Mouse (Mus musculus): ENCODE data around the gene Mast4.

- TF ChIP-seq POLR2A (IDR thresholded peaks at IDR 0.05; ENCODE audit: low read depth, low read length), result no peak
- TF ChIP-seq CTCF (IDR thresholded peaks at IDR 0.05; ENCODE audit: borderline replicate concordance, insufficient read depth, low read length), result no peak
These were observed 96.1 kb downstream of the Mast4 start for GRCm38 (mm10) chr13:103238034-103238705.
